Mouse (Mus musculus): ENCODE data around the gene Ddx58.

- TF ChIP-seq POLR2A (IDR thresholded peaks at IDR 0.05; ENCODE audit: extremely low read depth, insufficient read depth, low read length) (no peak), CTCF (IDR thresholded peaks at IDR 0.05; ENCODE audit: extremely low read depth, insufficient read depth, low read length) (no peak)
Observed at GRCm38 (mm10) chr4:40236829-40237228, 2.8 kb downstream of the Ddx58 start.

Data from cortical plate, adult 2 months (tissue).